Mouse (Mus musculus) erythroblast, embryonic 14.5 days (primary cell): ENCODE measurements around the gene Gnb1. TPM values are rescaled to one million over a fixed set of nuclear protein-coding genes. Genes with fewer than 3 reads are reported as not detected.

Experiments
- H3K27me3 ChIP-seq: 2 replicates; pipeline ENCODE4 v1.6.1; 2012; ENCODE audit warnings: inconsistent platforms; ENCODE audit not compliant: control insufficient read depth
- H3K36me3 ChIP-seq: 2 replicates; pipeline ENCODE4 v1.6.1; 2012; ENCODE audit warnings: mild to moderate bottlenecking, inconsistent platforms; ENCODE audit not compliant: control insufficient read depth
- H3K4me1 ChIP-seq: 2 replicates; pipeline ENCODE4 v1.6.1; 2012; ENCODE audit warnings: inconsistent platforms; ENCODE audit not compliant: control insufficient read depth
- H3K4me3 ChIP-seq: replicated peaks from 2 replicates; pipeline ENCODE3; 2012; ENCODE audit warnings: moderate library complexity, mild to moderate bottlenecking, inconsistent platforms
- H3K9me3 ChIP-seq: 2 replicates; pipeline ENCODE4 v1.6.1; 2012; ENCODE audit warnings: low read length, inconsistent platforms, mixed read lengths; ENCODE audit not compliant: control insufficient read depth
- GATA1 ChIP-seq: IDR thresholded peaks from 2 replicates; pipeline ENCODE4 v1.6.1; 2012; ENCODE audit warnings: low read length, inconsistent platforms, mixed read lengths
- TAL1 ChIP-seq: IDR thresholded peaks from 3 replicates; pipeline ENCODE4 v1.6.1; 2012; ENCODE audit warnings: low read length, inconsistent platforms, mixed read lengths
- polyA plus RNA-seq: library from polyadenylated mRNA; stranded (reverse); fragments of >175 nt; gene quantifications from 2 replicates; pipeline ENCODE4 v1.2.3, GENCODE M21; 2012

Gnb1 gene
- polyA plus RNA-seq, 1 experiment = 2.9 TPM

- H3K27me3 ChIP-seq = no peaks in the 10 kb centered on the region; the same call in 1 of the 2 replicates
- no peak overlapping the region for H3K4me3 ChIP-seq
- peaks cover 13% of the 10 kb centered on the region for H3K4me1 ChIP-seq
- H3K9me3 ChIP-seq = no peaks in the 10 kb centered on the region
- no peaks in the 10 kb centered on the region for H3K36me3 ChIP-seq
- TF ChIP-seq TAL1 (no peak), GATA1 (no peak)
Measured at GRCm38 (mm10) chr4:155481381-155482124, 9.6 kb upstream of the Gnb1 start.

DNA sequence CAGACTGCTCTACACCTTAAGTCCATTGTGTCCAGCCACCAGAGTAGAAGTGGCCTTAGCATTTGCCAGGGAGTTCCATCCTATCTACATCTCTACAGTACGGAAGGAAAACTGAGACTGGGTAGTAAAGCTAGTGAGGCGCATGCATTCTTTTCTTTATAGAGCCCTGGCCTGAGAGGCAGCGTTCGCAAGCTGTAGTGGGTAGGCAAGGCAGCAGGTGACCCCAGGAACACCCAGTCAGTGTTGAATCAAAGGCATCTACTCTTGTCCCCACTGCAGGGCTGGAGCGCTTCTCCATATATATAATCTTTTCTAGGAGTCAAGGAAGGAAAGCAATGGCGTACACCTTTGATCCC, 9.1 kb upstream of the Gnb1 start:
- Histone ChIP-seq H3K9me3 (no peaks in the 10 kb centered on the region), H3K4me1 (peaks cover 19% of the 10 kb centered on the region), H3K27me3 (no peaks in the 10 kb centered on the region; the same call in 1 of the 2 replicates), H3K36me3 (no peaks in the 10 kb centered on the region), H3K4me3 (no peak overlapping the region)
- no peak for TF ChIP-seq GATA1
- TF ChIP-seq TAL1 = no peak

- TF ChIP-seq GATA1 (no peak), TAL1 (no peak)
- H3K27me3 ChIP-seq = no peaks in the 10 kb centered on the region; the same call in 1 of the 2 replicates
- no peaks in the 10 kb centered on the region for H3K9me3 ChIP-seq
- H3K4me1 ChIP-seq = peaks cover 27% of the 10 kb centered on the region
- H3K36me3 ChIP-seq = no peaks in the 10 kb centered on the region
- H3K4me3 ChIP-seq = no peak overlapping the region
Measured at GRCm38 (mm10) chr4:155482733-155483540, 8.2 kb upstream of the Gnb1 start.

DNA sequence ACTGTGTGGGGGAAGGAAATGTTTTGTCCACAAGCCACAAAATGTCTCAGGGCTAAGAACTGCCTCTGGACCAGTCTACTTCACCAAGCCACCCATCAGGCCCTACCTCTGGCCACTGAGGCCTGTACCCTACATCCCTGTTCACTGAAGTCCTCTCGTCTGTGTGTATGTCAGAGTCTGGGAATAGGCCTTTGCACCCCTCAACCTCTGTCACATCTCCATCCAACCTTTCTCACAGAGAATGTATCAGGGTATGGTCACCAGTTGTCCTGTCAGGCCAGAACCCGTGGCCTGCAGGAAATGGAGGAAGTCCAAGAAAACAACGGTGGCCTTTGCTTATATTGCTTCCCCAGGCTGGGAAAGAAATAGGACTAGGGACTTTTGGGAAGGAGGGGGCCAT, 5.6 kb upstream of the Gnb1 start:
- H3K36me3 ChIP-seq = no peaks in the 10 kb centered on the region
- H3K4me1 ChIP-seq = peaks cover 53% of the 10 kb centered on the region
- H3K4me3 ChIP-seq = no peak overlapping the region
- H3K9me3 ChIP-seq = no peaks in the 10 kb centered on the region
- TF ChIP-seq GATA1 = no peak
- TF ChIP-seq TAL1 = no peak
- no peaks in the 10 kb centered on the region; the same call in 1 of the 2 replicates for H3K27me3 ChIP-seq

DNA sequence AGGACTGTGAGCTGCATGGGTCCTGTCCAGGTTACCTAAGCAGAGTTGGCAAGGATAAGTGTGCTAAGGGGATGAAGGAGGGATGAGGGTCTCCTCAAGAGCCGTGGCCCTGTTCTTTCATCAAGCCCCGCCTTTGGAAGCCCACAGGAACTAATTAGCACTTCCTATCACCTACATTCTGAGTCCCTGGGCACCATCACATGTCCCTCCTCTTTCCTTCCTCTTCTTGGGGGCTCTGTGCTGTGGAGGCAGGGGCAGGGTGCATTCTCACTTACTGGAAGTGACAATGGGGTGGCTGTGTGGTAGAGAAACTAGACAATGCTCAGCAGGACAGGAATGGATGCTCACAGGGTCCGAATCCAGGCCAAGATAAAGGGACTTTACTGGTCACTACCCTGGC, 3.4 kb upstream of the Gnb1 start:
- H3K36me3 ChIP-seq = no peaks in the 10 kb centered on the region
- no peaks in the 10 kb centered on the region for H3K9me3 ChIP-seq
- no peak overlapping the region for H3K4me3 ChIP-seq
- H3K4me1 ChIP-seq = peaks cover 62% of the 10 kb centered on the region
- TF ChIP-seq GATA1 (no peak), TAL1 (no peak)
- no peaks in the 10 kb centered on the region for H3K27me3 ChIP-seq

DNA sequence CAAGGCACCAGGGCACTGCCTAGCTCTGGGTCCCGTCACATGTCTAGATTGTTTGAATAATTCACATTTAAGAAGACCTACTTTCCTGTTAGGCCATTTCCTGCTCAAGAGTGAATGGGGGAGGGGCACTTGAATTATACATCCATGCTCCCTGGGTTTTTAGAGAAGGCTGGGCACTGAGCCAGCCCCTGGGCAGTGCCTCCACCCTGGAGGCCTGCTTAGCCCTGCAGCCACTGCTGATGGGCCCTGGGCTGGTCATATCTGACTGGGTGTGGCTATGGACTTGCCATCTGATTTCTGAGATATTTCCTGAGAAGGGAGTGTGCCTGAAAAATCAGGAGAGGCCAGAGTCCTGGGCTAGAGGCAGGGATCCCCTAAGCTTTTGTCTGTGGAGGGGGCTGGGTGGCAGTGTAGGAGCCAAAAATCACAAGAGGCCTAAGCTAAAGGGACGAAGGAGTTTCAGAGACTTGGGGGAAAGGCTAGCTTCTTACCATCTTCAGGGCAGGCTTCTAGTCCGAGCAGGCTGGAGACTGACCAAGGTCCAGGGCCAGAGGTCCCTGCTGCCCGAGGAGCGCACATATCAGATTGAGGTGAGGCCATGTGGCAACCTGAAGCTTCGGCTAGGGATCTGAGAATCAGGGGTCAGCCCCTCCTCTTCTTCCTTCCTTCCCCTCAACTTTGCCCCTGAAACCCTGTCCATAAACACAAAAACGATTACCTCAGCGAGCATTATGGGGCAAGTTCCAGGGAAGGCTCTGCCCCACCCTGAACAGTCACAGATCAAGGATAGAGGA, 2.7 kb upstream of the Gnb1 start:
- no peaks in the 10 kb centered on the region for H3K27me3 ChIP-seq
- peaks cover 66% of the 10 kb centered on the region for H3K4me1 ChIP-seq
- TF ChIP-seq TAL1 (no peak), GATA1 (no peak)
- no peaks in the 10 kb centered on the region for H3K9me3 ChIP-seq
- peak overlapping the region; percentile 30 for H3K4me3 ChIP-seq
- H3K36me3 ChIP-seq = no peaks in the 10 kb centered on the region

- peaks cover 73% of the 10 kb centered on the region for H3K4me1 ChIP-seq
- no peaks in the 10 kb centered on the region for H3K9me3 ChIP-seq
- TF ChIP-seq TAL1 = no peak
- no peak for TF ChIP-seq GATA1
- H3K4me3 ChIP-seq = no peak overlapping the region
- no peaks in the 10 kb centered on the region for H3K27me3 ChIP-seq
- H3K36me3 ChIP-seq = no peaks in the 10 kb centered on the region
Measured at GRCm38 (mm10) chr4:155489101-155489970, 1.8 kb upstream of the Gnb1 start.

DNA sequence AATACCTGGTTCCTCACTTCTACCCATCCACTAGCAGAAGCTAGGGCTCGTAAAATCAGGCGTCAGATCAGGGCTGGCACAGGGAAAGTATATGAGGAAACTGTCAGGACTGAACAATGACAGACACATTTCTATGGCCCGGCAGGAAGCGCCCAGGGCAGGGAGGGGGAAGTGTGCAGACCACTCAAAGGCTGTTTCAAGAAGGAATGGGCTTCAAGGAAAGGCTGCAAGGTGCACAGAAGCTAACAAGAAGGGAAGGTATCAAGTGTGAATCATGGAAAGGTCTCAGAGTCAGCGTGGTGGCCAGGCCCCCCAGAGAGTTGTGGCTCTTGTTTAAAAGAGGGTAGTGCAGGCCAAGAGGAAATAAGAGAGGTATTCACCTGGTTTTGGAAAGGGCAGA, 705 bp upstream of the Gnb1 start:
- Histone ChIP-seq H3K9me3 (no peaks in the 10 kb centered on the region), H3K4me3 (peak overlapping the region; percentile 92), H3K36me3 (peaks cover 2% of the 10 kb centered on the region), H3K27me3 (no peaks in the 10 kb centered on the region), H3K4me1 (peaks cover 81% of the 10 kb centered on the region)
- TF ChIP-seq TAL1 = no peak
- no peak for TF ChIP-seq GATA1
